Mouse (Mus musculus) forebrain, embryonic 10.5 days (tissue): ENCODE results near the gene Bdkrb2. TPM values are rescaled to one million over a fixed set of nuclear protein-coding genes. Genes with fewer than 3 reads are reported as not detected.

ENCODE experiments used
- DNase-seq: peaks from one replicate; pipeline ENCODE4 v3.0.0-alpha.2; 2017; ENCODE audit warnings: low spot score; ENCODE audit errors: extremely low spot score
- H3K27ac ChIP-seq: fragments of 300-500 bp; sonication (generic); 2 replicates; pipeline ENCODE4 v1.5.1; 2016; ENCODE audit warnings: mild to moderate bottlenecking
- H3K27me3 ChIP-seq: fragments of 300-500 bp; sonication (generic); 2 replicates; pipeline ENCODE4 v1.6.1; 2016; ENCODE audit warnings: mild to moderate bottlenecking; ENCODE audit not compliant: poor library complexity, severe bottlenecking
- H3K36me3 ChIP-seq: fragments of 300-500 bp; sonication (generic); replicated peaks from 2 replicates; pipeline ENCODE4 v1.6.1; 2016; ENCODE audit warnings: mild to moderate bottlenecking, moderate library complexity
- H3K4me1 ChIP-seq: fragments of 300-500 bp; sonication (generic); 2 replicates; pipeline ENCODE4 v1.6.1; 2016
- H3K4me3 ChIP-seq: fragments of 300-500 bp; sonication (generic); 2 replicates; pipeline ENCODE4 v1.5.1; 2016; ENCODE audit warnings: mild to moderate bottlenecking, moderate library complexity
- H3K9me3 ChIP-seq: fragments of 300-500 bp; sonication (generic); 2 replicates; pipeline ENCODE4 v1.6.1; 2016; ENCODE audit warnings: mild to moderate bottlenecking, moderate library complexity
- WGBS: fragments of 180-500 bp; shearing (Covaris S2); methylation state at CpG from one replicate; pipeline ENCODE4 v1.1.7; 2016; 5-methylcytosine and 5-hydroxymethylcytosine counted together
- polyA plus RNA-seq: library from polyadenylated mRNA; unstranded; fragments of >200 nt; fragmentation: Nextera tagmentation; extraction: Ambion mirVana; gene quantifications from 2 replicates; pipeline ENCODE4 v1.2.1, GENCODE M21; 2016

Gene Bdkrb2
- polyA plus RNA-seq, 1 experiment from 2014 or later, result 0.25 TPM

GRCm38 (mm10) chr12:105537162-105537561 is 25.9 kb upstream of the Bdkrb2 start:
- DNase-seq, result no peak
- H3K4me3 ChIP-seq, result no peak overlapping the region
- WGBS, result 84% methylated on average over 5 of the region's 5 CpGs

GRCm38 (mm10) chr12:105539649-105540048 is 23.4 kb upstream of the Bdkrb2 start:
- Histone ChIP-seq H3K27ac (no peak overlapping the region), H3K36me3 (no peaks in the 10 kb centered on the region), H3K4me1 (peaks cover 6% of the 10 kb centered on the region; the same call in 1 of the 2 replicates), H3K9me3 (no peaks in the 10 kb centered on the region), H3K27me3 (no peaks in the 10 kb centered on the region), H3K4me3 (no peak overlapping the region)
- DNase-seq, result no peak
- 95% methylated on average over 10 of the region's 10 CpGs for WGBS

More at GRCm38 (mm10) chr12:105537162-105537561, 25.9 kb upstream of the Bdkrb2 start:
- no peaks in the 10 kb centered on the region for H3K9me3 ChIP-seq
- no peaks in the 10 kb centered on the region for H3K36me3 ChIP-seq
- peaks cover 7% of the 10 kb centered on the region; the same call in 1 of the 2 replicates for H3K4me1 ChIP-seq
- no peak overlapping the region for H3K27ac ChIP-seq
- H3K27me3 ChIP-seq, result no peaks in the 10 kb centered on the region

GRCm38 (mm10) chr12:105541590-105542402 is 21.2 kb upstream of the Bdkrb2 start:
- no peaks in the 10 kb centered on the region for H3K36me3 ChIP-seq
- 86% methylated on average over 12 of the region's 12 CpGs for WGBS
- no peak for DNase-seq
- H3K27ac ChIP-seq, result no peak overlapping the region
- no peak overlapping the region for H3K4me3 ChIP-seq
- no peaks in the 10 kb centered on the region for H3K27me3 ChIP-seq
- no peaks in the 10 kb centered on the region for H3K9me3 ChIP-seq
- peaks cover 15% of the 10 kb centered on the region for H3K4me1 ChIP-seq

GRCm38 (mm10) chr12:105542513-105542912 is 20.5 kb upstream of the Bdkrb2 start:
- WGBS, result 93% methylated on average over 3 of the region's 3 CpGs
- no peak for DNase-seq

GRCm38 (mm10) chr12:105543176-105543575 is 19.9 kb upstream of the Bdkrb2 start:
- H3K9me3 ChIP-seq, result no peaks in the 10 kb centered on the region
- peaks cover 16% of the 10 kb centered on the region for H3K4me1 ChIP-seq
- no peaks in the 10 kb centered on the region for H3K36me3 ChIP-seq
- H3K27me3 ChIP-seq, result no peaks in the 10 kb centered on the region
- no peak overlapping the region for H3K27ac ChIP-seq
- WGBS, result 88% methylated on average over 8 of the region's 8 CpGs
- no peak overlapping the region for H3K4me3 ChIP-seq
- DNase-seq, result no peak

More at GRCm38 (mm10) chr12:105542513-105542912, 20.5 kb upstream of the Bdkrb2 start:
- H3K4me1 ChIP-seq, result peaks cover 16% of the 10 kb centered on the region
- H3K27me3 ChIP-seq, result no peaks in the 10 kb centered on the region
- no peak overlapping the region for H3K27ac ChIP-seq
- H3K4me3 ChIP-seq, result no peak overlapping the region
- H3K36me3 ChIP-seq, result no peaks in the 10 kb centered on the region
- no peaks in the 10 kb centered on the region for H3K9me3 ChIP-seq

GRCm38 (mm10) chr12:105543751-105544150 is 19.3 kb upstream of the Bdkrb2 start:
- Histone ChIP-seq H3K4me3 (no peak overlapping the region), H3K36me3 (no peaks in the 10 kb centered on the region), H3K9me3 (no peaks in the 10 kb centered on the region), H3K4me1 (peaks cover 16% of the 10 kb centered on the region), H3K27ac (no peak overlapping the region), H3K27me3 (no peaks in the 10 kb centered on the region)
- 89% methylated on average over 6 of the region's 6 CpGs for WGBS
- no peak for DNase-seq

GRCm38 (mm10) chr12:105544872-105545271 is 18.2 kb upstream of the Bdkrb2 start:
- peaks cover 16% of the 10 kb centered on the region for H3K4me1 ChIP-seq
- H3K9me3 ChIP-seq, result no peaks in the 10 kb centered on the region
- H3K27ac ChIP-seq, result no peak overlapping the region
- DNase-seq, result no peak
- no peaks in the 10 kb centered on the region for H3K27me3 ChIP-seq
- H3K4me3 ChIP-seq, result no peak overlapping the region
- H3K36me3 ChIP-seq, result no peaks in the 10 kb centered on the region
- 88% methylated on average over 7 of the region's 7 CpGs for WGBS

- Histone ChIP-seq H3K27ac (no peak overlapping the region), H3K4me1 (peaks cover 16% of the 10 kb centered on the region), H3K9me3 (no peaks in the 10 kb centered on the region), H3K4me3 (no peak overlapping the region), H3K27me3 (no peaks in the 10 kb centered on the region), H3K36me3 (no peaks in the 10 kb centered on the region)
- DNase-seq, result no peak
- WGBS, result 50% methylated on average over 17 of the region's 17 CpGs
These were observed 17.2 kb upstream of the Bdkrb2 start for GRCm38 (mm10) chr12:105545696-105546435.

GRCm38 (mm10) chr12:105546538-105546937 is 16.5 kb upstream of the Bdkrb2 start:
- 80% methylated on average over 6 of the region's 6 CpGs for WGBS
- H3K36me3 ChIP-seq, result no peaks in the 10 kb centered on the region

GRCm38 (mm10) chr12:105547151-105547550 is 15.9 kb upstream of the Bdkrb2 start:
- no peak overlapping the region for H3K27ac ChIP-seq
- no peaks in the 10 kb centered on the region for H3K27me3 ChIP-seq
- H3K4me1 ChIP-seq, result peaks cover 16% of the 10 kb centered on the region
- WGBS, result 76% methylated on average over 2 of the region's 2 CpGs
- H3K36me3 ChIP-seq, result no peaks in the 10 kb centered on the region
- H3K4me3 ChIP-seq, result no peak overlapping the region
- DNase-seq, result no peak
- no peaks in the 10 kb centered on the region for H3K9me3 ChIP-seq

More at GRCm38 (mm10) chr12:105546538-105546937, 16.5 kb upstream of the Bdkrb2 start:
- DNase-seq, result no peak
- no peak overlapping the region for H3K27ac ChIP-seq
- no peak overlapping the region for H3K4me3 ChIP-seq
- peaks cover 16% of the 10 kb centered on the region for H3K4me1 ChIP-seq
- no peaks in the 10 kb centered on the region for H3K27me3 ChIP-seq
- no peaks in the 10 kb centered on the region for H3K9me3 ChIP-seq

GRCm38 (mm10) chr12:105548001-105548400 is 15.0 kb upstream of the Bdkrb2 start:
- Histone ChIP-seq H3K27ac (no peak overlapping the region), H3K36me3 (no peaks in the 10 kb centered on the region), H3K4me3 (no peak overlapping the region), H3K9me3 (no peaks in the 10 kb centered on the region), H3K4me1 (peaks cover 16% of the 10 kb centered on the region), H3K27me3 (no peaks in the 10 kb centered on the region)
- 74% methylated on average over 2 of the region's 2 CpGs for WGBS
- no peak for DNase-seq

- H3K36me3 ChIP-seq, result no peaks in the 10 kb centered on the region
- H3K4me3 ChIP-seq, result no peak overlapping the region
- no peak overlapping the region for H3K27ac ChIP-seq
- no peaks in the 10 kb centered on the region for H3K27me3 ChIP-seq
- no peaks in the 10 kb centered on the region for H3K9me3 ChIP-seq
- DNase-seq, result no peak
- peaks cover 16% of the 10 kb centered on the region for H3K4me1 ChIP-seq
- 90% methylated on average over 6 of the region's 6 CpGs for WGBS
These were observed 14.1 kb upstream of the Bdkrb2 start for GRCm38 (mm10) chr12:105548881-105549280.
